Mouse (Mus musculus): Measurements from ENCODE around the gene Cluap1. TPM values are rescaled to one million over a fixed set of nuclear protein-coding genes. Genes with fewer than 3 reads are reported as not detected.

Cluap1 gene
- total and polyA plus RNA-seq, 2 experiments from 2014 or later = 5.6 to 16.2 TPM

DNA sequence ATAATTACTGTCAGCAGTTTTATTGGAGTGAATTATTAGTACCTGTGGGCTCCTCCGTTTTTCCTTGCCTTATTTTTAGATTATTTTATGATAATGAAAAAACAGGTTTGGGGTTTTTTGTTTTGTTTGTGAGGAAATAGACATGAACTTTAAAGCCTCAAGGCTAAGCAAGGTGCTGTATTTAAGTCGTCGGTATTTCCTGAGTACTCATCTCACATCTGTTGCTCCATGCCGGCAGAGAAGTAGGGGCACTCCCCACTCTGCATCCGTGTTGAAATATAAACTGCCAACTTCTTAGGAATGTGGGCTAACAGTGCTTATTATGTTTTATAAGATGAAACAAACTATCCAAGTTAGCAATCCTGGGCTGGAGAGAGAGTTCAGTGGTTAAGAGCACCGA lies 12.6 kb upstream of the Cluap1 start:
- H3K4me3 ChIP-seq (ENCODE audit: low read depth, low read length) = no peak overlapping the region
- peaks cover 58% of the 10 kb centered on the region for H3K36me3 ChIP-seq (replicated peaks; ENCODE audit: control insufficient read depth, insufficient read depth, low read length)
- no peak overlapping the region for H3K4me2 ChIP-seq (ENCODE audit: low read depth, low read length)
- no peaks in the 10 kb centered on the region for H3K27me3 ChIP-seq (ENCODE audit: control insufficient read depth, insufficient read depth, low read length)
- DNase-seq (ENCODE audit: low spot score) = no peak
- H3K27ac ChIP-seq (ENCODE audit: low read depth) = peak overlapping the region; percentile 87
- ATAC-seq (ENCODE audit: insufficient read depth, low read depth) = no peak
- H3K9ac ChIP-seq (replicated peaks; ENCODE audit: low read depth, low read length) = no peak overlapping the region
- no peak for TF ChIP-seq CTCF (IDR thresholded peaks at IDR 0.05; ENCODE audit: low read depth)
- no peak for TF ChIP-seq EP300 (IDR thresholded peaks at IDR 0.05; ENCODE audit: low read depth)
- H3K9me3 ChIP-seq (replicated peaks; ENCODE audit: control insufficient read depth, low read length) = no peaks in the 10 kb centered on the region
- H3K4me1 ChIP-seq (ENCODE audit: control insufficient read depth, insufficient read depth) = peaks cover 13% of the 10 kb centered on the region; the same call in 1 of the 2 replicates
- 67% methylated on average over 6 of the region's 6 CpGs for WGBS

DNA sequence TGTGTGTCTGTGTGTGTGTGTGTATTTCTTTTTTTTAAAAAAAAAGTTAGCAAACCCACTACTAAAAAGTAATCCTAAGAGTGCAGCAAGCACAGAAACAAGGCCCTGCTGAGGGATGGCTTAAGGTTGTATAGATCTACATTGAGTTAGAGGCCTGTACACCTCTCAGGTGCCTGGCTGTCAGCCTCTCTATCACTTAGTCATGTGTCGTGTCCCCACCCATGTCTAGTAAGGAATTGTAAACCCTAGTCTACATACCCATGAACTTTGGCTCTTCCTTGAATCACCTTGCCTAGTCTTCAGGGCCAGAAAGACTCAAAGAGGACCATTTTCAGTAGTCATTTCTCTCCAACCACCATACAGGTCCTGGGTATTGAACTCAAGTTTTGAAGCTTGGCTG lies 12.0 kb upstream of the Cluap1 start:
- no peak overlapping the region for H3K4me3 ChIP-seq (ENCODE audit: low read depth, low read length)
- peaks cover 13% of the 10 kb centered on the region; the same call in 1 of the 2 replicates for H3K4me1 ChIP-seq (ENCODE audit: control insufficient read depth, insufficient read depth)
- WGBS = 96% methylated on average over 1 of the region's 1 CpGs
- no peak overlapping the region for H3K27ac ChIP-seq (ENCODE audit: low read depth)
- no peak overlapping the region for H3K4me2 ChIP-seq (ENCODE audit: low read depth, low read length)
- no peaks in the 10 kb centered on the region for H3K27me3 ChIP-seq (ENCODE audit: control insufficient read depth, insufficient read depth, low read length)
- no peak overlapping the region for H3K9ac ChIP-seq (replicated peaks; ENCODE audit: low read depth, low read length)
- TF ChIP-seq EP300 (IDR thresholded peaks at IDR 0.05; ENCODE audit: low read depth) = no peak
- no peak for TF ChIP-seq CTCF (IDR thresholded peaks at IDR 0.05; ENCODE audit: low read depth)
- peaks cover 63% of the 10 kb centered on the region for H3K36me3 ChIP-seq (replicated peaks; ENCODE audit: control insufficient read depth, insufficient read depth, low read length)
- no peaks in the 10 kb centered on the region for H3K9me3 ChIP-seq (replicated peaks; ENCODE audit: control insufficient read depth, low read length)
- ATAC-seq (ENCODE audit: insufficient read depth, low read depth) (no peak), DNase-seq (ENCODE audit: low spot score) (no peak)

DNA sequence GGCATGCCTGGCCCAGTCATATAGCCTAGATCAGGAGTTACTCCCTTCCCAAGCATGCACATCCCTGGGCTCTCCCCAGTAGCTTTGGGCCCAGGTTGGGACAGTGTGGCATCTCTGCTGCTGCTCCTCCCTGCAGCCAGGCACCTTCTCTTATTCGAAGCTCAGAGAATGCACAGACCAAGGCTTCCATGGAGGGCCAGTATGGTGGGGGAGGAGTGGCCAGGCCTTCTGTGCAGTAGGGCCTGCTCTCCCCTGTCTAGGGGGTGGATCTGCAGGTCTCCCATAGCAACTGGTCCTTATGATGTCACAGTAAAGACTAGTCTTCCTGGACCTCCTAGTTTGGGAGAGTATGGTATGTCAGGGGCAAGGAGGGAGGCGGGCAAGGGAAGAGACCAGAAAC lies 1.1 kb upstream of the Cluap1 start:
- Histone ChIP-seq H3K4me1 (ENCODE audit: control insufficient read depth, insufficient read depth) (peaks cover 7% of the 10 kb centered on the region; the same call in 1 of the 2 replicates), H3K27ac (ENCODE audit: low read depth) (no peak overlapping the region), H3K9me3 (replicated peaks; ENCODE audit: control insufficient read depth, low read length) (no peaks in the 10 kb centered on the region), H3K27me3 (ENCODE audit: control insufficient read depth, insufficient read depth, low read length) (no peaks in the 10 kb centered on the region), H3K4me2 (ENCODE audit: low read depth, low read length) (no peak overlapping the region), H3K4me3 (ENCODE audit: low read depth, low read length) (no peak overlapping the region), H3K36me3 (replicated peaks; ENCODE audit: control insufficient read depth, insufficient read depth, low read length) (peaks cover 47% of the 10 kb centered on the region), H3K9ac (replicated peaks; ENCODE audit: low read depth, low read length) (no peak overlapping the region)
- ATAC-seq (ENCODE audit: insufficient read depth, low read depth) = no peak
- no peak for DNase-seq (ENCODE audit: low spot score)
- TF ChIP-seq EP300 (IDR thresholded peaks at IDR 0.05; ENCODE audit: low read depth) (no peak), CTCF (IDR thresholded peaks at IDR 0.05; ENCODE audit: low read depth) (no peak)
- WGBS = 81% methylated on average over 2 of the region's 2 CpGs

DNA sequence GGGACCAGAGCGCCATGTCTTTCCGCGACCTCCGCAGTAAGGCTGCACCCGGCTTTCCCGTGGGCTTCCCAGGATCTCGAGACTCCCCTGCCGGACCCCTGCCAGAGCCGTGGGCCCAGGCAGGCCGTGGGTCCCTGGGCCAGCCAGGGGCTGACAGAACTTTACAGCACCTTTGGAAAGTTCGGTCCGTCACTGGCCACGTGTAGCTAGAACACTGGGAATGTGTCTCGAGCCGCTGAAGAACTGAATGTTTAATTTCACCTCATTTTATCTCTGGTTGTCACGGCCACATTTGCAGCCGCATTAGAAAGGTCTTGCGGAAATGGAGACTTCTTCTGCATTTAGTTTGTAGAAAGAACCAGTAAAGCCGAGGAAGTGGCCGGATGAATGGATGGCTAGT lies 517 bp downstream of the Cluap1 start:
- H3K27ac ChIP-seq (ENCODE audit: low read depth) = peak overlapping the region; percentile 68
- TF ChIP-seq CTCF (IDR thresholded peaks at IDR 0.05; ENCODE audit: low read depth) (no peak), EP300 (IDR thresholded peaks at IDR 0.05; ENCODE audit: low read depth) (no peak)
- DNase-seq (ENCODE audit: low spot score) (no peak), ATAC-seq (ENCODE audit: insufficient read depth, low read depth) (peak; percentile 6; the same call in 1 of the 2 replicates)
- H3K9me3 ChIP-seq (replicated peaks; ENCODE audit: control insufficient read depth, low read length) = no peaks in the 10 kb centered on the region
- peak overlapping the region; percentile 90 for H3K4me2 ChIP-seq (ENCODE audit: low read depth, low read length)
- no peaks in the 10 kb centered on the region for H3K27me3 ChIP-seq (ENCODE audit: control insufficient read depth, insufficient read depth, low read length)
- H3K36me3 ChIP-seq (replicated peaks; ENCODE audit: control insufficient read depth, insufficient read depth, low read length) = peaks cover 47% of the 10 kb centered on the region
- WGBS = 5% methylated on average over 20 of the region's 20 CpGs
- H3K4me1 ChIP-seq (ENCODE audit: control insufficient read depth, insufficient read depth) = peaks cover 7% of the 10 kb centered on the region; the same call in 1 of the 2 replicates
- H3K4me3 ChIP-seq (ENCODE audit: low read depth, low read length) = peak overlapping the region; percentile 65
- H3K9ac ChIP-seq (replicated peaks; ENCODE audit: low read depth, low read length) = peak overlapping the region; percentile 71

DNA sequence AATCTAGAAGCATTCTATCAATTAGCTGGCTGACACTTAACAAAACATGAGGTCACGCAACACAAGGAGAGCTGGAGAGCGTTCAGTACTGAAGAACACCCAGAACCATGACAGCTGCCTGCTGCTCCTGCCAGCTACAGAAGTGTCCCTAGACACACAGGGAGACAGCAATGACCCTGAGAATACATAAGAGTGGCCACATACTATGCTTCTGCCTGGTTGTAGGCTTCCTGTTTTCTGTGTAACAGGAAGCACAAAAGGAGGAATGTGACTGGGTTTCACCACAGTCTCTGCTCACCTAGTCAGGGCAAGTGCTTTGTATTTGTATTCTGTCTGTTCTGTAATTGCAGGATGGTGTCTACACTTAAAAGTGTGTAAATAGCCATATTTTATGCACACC lies 12.2 kb downstream of the Cluap1 start:
- TF ChIP-seq EP300 (IDR thresholded peaks at IDR 0.05; ENCODE audit: low read depth) = no peak
- no peak for TF ChIP-seq CTCF (IDR thresholded peaks at IDR 0.05; ENCODE audit: low read depth)
- H3K9me3 ChIP-seq (replicated peaks; ENCODE audit: control insufficient read depth, low read length) = no peaks in the 10 kb centered on the region
- no peak overlapping the region for H3K27ac ChIP-seq (ENCODE audit: low read depth)
- H3K4me3 ChIP-seq (ENCODE audit: low read depth, low read length) = no peak overlapping the region
- no peaks in the 10 kb centered on the region for H3K27me3 ChIP-seq (ENCODE audit: control insufficient read depth, insufficient read depth, low read length)
- 83% methylated on average over 2 of the region's 2 CpGs for WGBS
- H3K4me2 ChIP-seq (ENCODE audit: low read depth, low read length) = no peak overlapping the region
- H3K36me3 ChIP-seq (replicated peaks; ENCODE audit: control insufficient read depth, insufficient read depth, low read length) = peaks cover 66% of the 10 kb centered on the region
- ATAC-seq (ENCODE audit: insufficient read depth, low read depth) (no peak), DNase-seq (ENCODE audit: low spot score) (no peak)
- H3K4me1 ChIP-seq (ENCODE audit: control insufficient read depth, insufficient read depth) = no peaks in the 10 kb centered on the region
- no peak overlapping the region for H3K9ac ChIP-seq (replicated peaks; ENCODE audit: low read depth, low read length)

DNA sequence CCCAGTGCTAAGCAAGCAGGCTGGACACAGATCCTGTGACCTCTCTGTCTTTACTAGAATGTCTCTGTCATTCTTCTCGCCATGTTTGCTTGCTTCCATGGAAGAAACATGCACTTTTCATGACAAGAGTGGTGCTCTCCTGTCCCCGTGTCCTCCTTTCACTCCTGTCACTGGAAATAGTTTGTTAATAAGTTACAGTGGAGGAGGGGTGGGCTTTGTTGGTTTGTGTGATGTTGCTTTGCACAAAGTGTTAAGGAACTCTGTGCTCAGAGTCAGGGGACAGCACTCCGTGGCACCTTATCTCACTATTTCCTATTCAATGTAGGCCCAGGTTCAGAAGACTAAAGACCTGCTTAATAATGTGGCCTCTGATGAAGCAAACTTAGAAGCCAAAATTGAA lies 14.9 kb downstream of the Cluap1 start:
- DNase-seq (ENCODE audit: low spot score) (no peak), ATAC-seq (ENCODE audit: insufficient read depth, low read depth) (no peak)
- 79% methylated on average over 3 of the region's 3 CpGs for WGBS
- no peak overlapping the region for H3K4me2 ChIP-seq (ENCODE audit: low read depth, low read length)
- no peak overlapping the region for H3K9ac ChIP-seq (replicated peaks; ENCODE audit: low read depth, low read length)
- H3K27ac ChIP-seq (ENCODE audit: low read depth) = no peak overlapping the region
- H3K36me3 ChIP-seq (replicated peaks; ENCODE audit: control insufficient read depth, insufficient read depth, low read length) = peaks cover 72% of the 10 kb centered on the region
- H3K4me1 ChIP-seq (ENCODE audit: control insufficient read depth, insufficient read depth) = no peaks in the 10 kb centered on the region
- no peaks in the 10 kb centered on the region for H3K9me3 ChIP-seq (replicated peaks; ENCODE audit: control insufficient read depth, low read length)
- H3K27me3 ChIP-seq (ENCODE audit: control insufficient read depth, insufficient read depth, low read length) = no peaks in the 10 kb centered on the region
- TF ChIP-seq CTCF (IDR thresholded peaks at IDR 0.05; ENCODE audit: low read depth) = no peak
- no peak for TF ChIP-seq EP300 (IDR thresholded peaks at IDR 0.05; ENCODE audit: low read depth)
- H3K4me3 ChIP-seq (ENCODE audit: low read depth, low read length) = no peak overlapping the region
